Mouse (Mus musculus): ENCODE data around the gene Mat2b.
A peak's percentile ranks its signal among the peaks of the same experiment; 100 is the strongest.
"Not testable (repeated sequence)": the region's sequence is repeated elsewhere in the genome, so short reads cannot be mapped to it uniquely, and the experiment has no call there.

The Mat2b gene

DNA sequence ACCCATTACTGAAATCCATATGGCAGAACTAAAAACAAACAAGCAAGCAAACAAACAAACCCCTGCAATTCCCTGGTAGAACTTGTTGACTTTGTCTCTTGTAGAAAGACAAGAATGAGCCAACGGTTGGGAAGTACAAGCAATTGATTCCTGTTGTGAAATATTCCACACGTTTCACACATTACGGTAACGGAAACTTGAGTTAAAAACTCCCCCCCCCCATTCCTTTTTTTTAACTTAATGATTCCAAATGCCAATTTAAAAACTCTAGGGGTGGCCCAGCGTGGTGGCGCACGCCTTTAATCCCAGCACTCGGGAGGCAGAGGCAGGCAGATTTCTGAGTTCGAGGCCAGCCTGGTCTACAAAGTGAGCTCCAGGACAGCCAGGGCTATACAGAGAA, at the start of gene Mat2b:
Gene Mat2b (minus strand): TSS at position 101 of the 400 bp plus-strand sequence.
- DNase-seq, result no peak

DNA sequence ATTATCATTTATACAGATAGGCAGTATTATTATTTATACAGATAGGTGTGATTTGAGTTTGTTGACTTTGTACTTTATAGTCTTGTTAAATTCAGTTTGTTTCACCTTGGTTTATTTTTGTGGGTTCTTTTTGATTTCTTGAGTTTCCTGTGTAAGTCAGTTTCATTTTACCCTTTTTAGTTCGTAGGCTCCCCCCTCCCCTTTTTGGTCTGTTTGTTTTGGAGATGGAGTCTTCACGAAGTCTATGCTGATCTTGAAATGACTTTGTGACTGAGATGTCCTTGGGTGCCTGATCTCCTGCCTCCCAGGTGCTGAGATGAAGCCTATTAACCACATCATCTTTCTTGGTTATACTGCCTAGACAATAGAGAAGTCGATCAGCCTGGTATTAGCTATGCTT, 49.3 kb upstream of the Mat2b start:
- no peak for DNase-seq

DNA sequence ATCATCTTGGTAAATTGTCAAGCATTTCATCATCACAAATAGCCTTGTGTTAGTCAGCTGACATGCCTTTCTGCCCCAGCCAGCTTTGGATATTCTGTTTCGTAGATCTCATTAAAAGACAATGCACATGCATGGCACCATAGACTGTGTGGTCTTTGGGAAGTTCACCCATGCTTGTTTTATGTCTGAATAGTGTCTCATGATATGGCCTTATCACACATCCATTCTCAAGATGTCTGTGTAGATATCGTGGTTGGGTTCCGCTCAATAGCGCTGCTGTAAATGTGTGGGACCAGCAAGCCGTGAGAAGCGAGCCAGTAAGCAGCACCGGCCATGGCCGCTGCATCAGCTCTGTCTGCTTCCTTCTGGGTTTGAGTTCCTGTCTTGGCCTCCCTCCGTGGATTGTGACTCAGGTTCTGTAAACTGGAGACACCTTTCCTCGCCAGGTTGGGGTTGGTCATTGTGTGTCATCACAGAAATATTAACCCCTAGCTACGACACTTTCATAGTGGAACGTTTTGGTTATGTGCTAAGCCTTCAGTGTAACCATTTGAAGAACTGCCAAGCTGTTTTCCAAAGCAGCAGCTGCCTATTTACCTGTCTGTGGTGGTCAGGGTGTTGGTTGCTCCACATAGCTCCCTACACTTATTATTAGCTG, 46.7 kb upstream of the Mat2b start:
- DNase-seq, result peak; percentile 85

GRCm38 (mm10) chr11:40737369-40737768, 42.4 kb upstream of the Mat2b start:
- peak; percentile 82 for DNase-seq

DNA sequence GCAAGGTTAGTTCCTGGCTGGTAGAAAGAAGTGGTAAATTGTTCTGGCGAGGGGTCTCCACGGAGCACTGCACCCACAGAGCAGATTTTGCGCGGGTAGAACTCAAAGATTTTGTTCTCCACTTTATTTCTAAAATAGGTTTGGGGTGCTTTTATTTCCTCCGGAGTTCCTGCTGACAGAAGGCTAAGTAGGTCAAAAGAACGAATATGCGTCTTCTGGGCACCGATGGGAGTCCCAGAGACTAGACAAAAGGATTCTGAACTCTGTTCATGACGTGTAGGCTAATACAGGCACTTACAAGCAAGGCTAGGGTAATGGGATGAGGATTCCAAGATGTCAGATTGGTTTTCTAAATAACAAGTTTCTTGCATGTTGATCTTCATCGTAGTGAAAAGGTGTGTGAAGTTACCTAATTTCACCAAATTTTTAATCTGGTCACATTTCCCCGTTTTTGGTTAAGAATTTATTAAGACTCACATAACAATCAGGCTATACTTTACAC, 39.3 kb upstream of the Mat2b start:
- no peak for DNase-seq

DNA sequence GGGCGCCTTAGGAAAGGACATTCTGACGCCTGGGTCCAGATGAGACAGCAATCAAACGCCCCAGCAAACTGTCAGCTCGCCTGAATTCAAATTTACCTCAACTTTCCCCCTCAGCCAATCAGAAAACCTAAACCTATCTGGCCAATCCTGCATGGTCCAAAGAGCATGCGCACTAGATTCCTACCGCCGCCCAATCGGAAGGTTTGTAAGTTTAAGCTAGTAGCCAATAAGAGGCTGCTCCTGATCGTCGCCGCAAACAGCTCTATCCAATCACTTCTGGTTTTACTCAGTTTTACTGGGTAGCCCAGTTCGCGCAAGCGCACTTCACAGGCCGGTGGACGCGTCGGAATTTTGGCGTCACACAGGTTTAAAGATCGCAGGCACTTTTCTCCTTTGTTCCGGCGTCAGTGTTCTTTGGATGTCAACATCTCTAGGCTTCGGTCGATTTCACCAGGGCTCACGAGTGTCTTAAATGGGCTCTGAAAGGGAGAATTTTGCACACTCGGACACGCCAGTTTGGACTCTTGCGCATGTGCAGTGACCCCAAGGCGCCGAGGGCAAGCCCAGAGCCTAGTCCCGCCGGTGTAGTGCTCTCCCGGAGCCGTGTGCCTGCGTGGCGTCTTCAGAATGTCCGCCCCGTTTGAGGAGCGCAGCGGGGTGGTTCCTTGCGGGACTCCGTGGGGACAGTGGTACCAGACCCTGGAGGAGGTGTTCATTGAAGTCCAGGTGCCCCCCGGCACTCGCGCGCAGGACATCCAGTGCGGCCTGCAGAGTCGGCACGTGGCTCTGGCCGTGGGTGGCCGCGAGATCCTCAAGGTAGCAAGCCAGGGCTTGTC, 38.6 kb upstream of the Mat2b start, which contains the start of the genes Hmmr and Nudcd2:
Gene Hmmr (minus strand): TSS at position 84 of the 836 bp plus-strand sequence.
Gene Nudcd2 (plus strand): TSS at position 329 of the 836 bp plus-strand sequence.
- peak; percentile 100 for DNase-seq

- DNase-seq, result no peak
These were observed 38.0 kb upstream of the Mat2b start for GRCm38 (mm10) chr11:40732997-40733338.

DNA sequence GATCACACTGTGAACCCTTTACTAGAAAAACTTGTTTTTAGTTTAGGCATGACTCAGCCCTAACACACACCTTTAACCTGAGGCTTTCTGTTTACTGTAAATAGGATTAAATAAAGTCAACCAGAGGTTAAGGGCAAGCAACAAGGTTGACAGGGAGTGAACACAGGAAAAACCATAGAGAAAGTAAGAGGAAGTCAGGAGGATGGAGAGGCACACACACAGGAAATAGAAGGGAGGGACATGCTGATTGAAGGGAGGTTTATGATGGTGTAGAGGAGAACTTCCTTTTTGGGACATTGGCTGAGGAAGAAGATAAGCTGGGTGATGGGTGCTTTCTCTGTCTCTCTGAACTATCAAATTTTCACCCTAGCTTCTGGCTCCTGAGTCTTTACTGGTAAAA, 23.3 kb upstream of the Mat2b start:
- DNase-seq, result no peak

DNA sequence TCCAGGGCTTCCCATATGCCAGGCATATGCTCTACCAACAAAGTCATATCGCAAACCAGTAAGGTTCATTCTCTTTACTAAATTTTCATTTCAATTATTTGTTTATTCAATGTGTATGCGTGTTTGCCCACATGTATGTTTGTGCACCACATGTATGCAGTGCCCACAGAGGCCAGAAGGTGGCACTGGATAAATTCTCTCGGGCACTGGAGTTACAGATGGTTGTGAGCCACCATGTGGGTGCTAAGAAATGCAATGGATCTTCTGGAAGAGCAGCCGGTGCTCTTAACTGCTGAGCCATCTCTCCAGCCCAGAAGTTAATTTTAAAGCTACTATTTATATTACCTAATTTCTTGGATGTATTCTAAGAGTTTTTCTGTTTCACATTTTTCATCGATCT, 20.5 kb upstream of the Mat2b start:
- no peak for DNase-seq

GRCm38 (mm10) chr11:40713858-40714257, 18.9 kb upstream of the Mat2b start:
- DNase-seq, result no peak

DNA sequence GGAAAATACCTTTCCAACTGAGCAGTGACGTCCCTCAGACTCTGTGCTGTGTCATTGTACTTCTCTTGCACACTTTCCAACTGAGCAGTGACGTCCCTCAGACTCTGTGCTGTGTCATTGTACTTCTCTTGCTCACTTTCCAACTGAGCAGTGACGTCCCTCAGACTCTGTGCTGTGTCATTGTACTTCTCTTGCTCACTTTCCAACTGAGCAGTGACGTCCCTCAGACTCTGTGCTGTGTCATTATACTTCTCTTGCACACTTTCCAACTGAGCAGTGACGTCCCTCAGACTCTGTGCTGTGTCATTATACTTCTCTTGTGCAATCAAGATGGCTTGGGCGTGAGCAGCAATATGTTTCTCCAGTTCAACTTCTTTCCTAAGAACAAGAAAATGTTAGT, 14.9 kb upstream of the Mat2b start:
- DNase-seq, result not testable (repeated sequence)

DNA sequence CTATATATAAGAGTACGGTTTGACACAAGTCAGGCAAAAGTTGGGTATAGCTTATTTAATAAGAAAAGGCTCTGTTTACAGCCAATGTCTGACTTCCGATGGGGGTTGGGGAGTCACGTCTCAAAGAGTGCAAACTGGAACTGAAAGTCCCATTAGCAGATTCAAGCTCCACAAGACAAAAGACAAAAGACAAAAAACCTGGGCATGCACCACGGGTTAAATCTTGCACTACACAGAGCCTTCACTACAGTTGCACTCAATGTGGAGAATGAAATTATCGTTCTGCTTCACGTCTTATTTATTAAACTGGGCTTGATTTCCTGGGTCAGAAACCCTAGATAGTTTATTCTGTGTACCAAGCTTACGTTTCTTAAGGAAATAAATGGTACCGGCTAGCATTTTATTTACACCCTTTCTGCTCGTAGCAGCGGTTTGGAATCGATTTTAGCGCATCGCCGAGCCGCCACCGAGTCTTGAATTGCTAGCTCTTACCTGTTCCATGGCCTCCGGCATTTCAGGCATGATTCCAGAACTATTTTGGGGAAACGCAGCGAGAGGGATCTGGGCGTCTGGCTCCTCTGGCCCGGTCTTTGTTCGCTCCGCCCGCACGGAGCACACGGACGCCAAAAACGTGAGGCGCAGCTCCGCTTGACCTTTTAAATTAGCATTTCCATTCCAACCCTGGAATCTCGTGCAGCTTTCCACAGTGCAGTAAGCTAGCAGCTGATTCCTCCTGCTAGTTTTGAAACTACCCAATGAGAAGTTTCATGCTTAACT, 504 bp downstream of the Mat2b start:
- DNase-seq, result peak; percentile 98

DNA sequence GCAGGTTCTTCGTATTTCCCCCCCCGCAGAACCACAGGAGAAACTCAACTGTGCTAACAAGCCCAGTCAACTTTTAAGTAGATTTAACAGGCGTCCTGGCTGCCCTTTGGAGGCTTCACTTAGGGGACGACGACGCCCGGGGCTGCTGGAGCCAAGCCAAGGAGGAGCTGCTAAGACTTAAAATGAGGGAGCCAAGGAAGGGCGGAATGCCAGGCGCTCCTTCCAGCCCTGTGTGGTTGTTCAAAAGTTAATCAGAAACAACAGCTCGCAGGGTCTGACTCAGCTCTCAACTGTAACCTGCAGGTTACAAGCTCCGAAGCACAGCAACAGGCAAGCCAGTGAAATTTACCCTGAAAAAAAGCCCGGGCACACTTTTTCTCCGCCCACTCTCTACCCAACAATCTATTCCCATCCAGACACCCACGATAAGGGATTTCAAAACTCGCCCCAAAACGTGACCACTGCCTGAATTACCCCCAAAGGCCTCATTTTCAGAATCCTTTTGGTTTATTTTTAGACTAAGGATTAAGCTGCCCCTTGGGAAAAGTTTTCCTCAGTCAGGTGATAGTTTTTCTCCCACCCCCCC, 1.5 kb downstream of the Mat2b start:
- peak; percentile 96 for DNase-seq

- DNase-seq, result peak; percentile 100
These were observed 2.3 kb downstream of the Mat2b start for GRCm38 (mm10) chr11:40692511-40693365.

DNA sequence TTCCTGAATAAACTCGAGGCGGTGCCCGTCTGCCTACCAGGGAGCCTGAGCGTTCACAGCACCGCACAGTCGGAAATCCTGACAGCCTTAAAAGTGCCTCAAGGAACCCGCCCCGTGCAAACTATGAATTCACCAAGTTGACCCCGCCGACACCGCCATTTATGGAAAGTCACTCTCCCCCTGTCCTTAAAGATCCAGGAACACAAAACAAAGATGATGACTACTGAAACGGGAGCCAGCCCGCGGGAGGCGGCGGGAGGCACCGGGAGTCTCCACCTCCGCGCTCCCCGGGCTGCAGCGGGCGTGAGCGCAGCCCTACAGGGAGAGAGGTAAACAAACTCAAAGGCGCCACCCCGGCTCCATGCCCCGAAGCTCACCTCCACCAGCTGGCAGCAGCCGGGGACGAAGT, 2.9 kb downstream of the Mat2b start:
- no peak for DNase-seq

GRCm38 (mm10) chr11:40690444-40691127, 4.4 kb downstream of the Mat2b start:
- peak; percentile 83 for DNase-seq

GRCm38 (mm10) chr11:40683295-40683694, 11.7 kb downstream of the Mat2b start:
- no peak for DNase-seq

DNA sequence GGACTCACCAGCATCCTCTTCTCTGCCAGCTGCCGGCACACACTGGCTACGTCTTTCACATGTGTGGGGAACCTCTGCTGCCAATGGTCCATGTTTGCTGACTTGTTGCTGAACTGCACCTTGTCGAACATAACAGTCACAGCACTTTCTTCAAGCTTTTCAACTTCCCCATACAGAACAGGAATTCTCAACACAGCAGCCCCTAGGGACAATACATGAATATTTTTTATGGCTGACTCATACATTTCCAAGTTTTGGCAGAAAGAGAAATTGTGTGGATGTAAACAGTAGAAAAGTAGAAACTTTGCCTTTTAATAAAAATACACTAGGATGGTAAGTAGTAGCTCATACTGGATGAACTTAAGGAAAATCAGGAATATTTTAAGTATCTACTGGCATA, 12.5 kb downstream of the Mat2b start:
- DNase-seq, result no peak

- no peak for DNase-seq
These were observed 17.8 kb downstream of the Mat2b start for GRCm38 (mm10) chr11:40677169-40677568.

DNA sequence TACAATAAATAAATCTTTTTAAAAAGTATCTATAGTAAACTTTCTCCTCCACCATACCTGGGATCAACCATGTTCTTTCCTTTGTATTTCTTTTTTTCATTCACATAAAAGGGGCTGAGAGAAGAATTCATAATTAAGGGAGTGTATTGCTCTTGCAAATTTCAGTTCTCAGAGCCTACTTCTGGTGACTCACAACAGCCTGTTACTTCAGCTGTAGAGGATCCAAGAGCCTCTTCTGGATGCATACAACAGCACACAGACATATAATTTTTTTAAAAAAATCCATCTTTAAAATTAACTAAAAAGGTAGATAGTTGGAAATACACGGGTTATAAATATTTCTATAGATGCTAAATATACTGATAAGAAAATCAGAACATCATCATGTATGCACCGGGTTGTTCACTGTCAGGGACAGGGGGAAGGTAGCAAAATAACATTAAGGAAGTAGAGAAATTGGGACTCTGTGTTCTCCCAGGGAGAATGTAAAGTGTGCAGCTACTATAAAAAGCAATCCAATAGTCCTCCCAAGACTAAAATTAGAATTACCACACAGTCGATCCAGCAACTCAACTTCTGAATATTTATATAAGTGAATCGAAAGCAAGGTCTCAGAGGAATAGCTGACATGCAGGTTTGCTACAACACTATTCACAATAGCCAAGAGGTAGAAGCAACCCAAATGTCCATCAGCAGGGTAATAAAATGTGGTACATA, 19.8 kb downstream of the Mat2b start:
- DNase-seq, result no peak

All from heart, adult 11 months (tissue).